Mouse (Mus musculus): ENCODE results near the gene Muc2.

Muc2 gene

DNA sequence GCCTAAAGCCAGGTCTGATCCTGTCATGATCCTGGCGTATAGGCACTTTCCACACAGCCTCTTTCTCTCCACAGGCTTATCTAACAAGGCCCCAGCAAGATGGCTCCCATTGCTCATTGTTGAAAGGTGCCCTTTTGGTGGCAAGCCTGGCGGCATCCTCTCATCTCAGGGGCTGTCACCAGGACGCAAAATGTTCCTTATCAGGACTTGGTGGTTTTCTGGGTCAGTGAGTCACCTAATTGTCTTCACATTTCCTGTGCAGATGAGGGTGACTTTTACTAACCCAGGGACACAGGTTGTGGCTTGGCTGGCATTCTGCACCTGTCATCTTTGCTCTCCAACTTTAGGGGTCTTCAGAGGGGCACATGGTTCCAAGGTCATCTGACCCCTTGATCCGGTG, 68.2 kb downstream of the Muc2 start:
- DNase-seq (ENCODE audit: low read depth in 2 of 2, low spot score in 2 of 2) = no peak

DNA sequence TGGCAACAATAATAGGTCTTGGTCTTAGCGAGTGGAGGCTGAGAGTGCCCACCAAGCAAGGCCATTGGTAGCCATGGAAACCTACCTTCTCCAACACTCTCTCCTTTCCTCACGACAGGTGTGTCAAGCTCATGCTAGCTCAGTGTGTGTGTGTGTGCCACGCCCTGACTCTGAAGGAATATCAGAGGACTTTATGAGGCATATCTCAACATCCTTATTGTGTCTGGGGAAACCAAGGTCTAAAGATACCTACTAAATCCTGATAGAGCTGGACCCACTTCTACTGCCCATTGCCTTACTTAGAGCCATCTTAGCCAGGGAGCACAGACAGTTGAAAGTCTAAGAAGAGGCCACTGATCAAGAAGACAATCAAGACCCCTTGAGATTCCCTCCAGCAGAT, 80.4 kb downstream of the Muc2 start:
- no peak for DNase-seq (ENCODE audit: low read depth in 2 of 2, low spot score in 2 of 2)

DNA sequence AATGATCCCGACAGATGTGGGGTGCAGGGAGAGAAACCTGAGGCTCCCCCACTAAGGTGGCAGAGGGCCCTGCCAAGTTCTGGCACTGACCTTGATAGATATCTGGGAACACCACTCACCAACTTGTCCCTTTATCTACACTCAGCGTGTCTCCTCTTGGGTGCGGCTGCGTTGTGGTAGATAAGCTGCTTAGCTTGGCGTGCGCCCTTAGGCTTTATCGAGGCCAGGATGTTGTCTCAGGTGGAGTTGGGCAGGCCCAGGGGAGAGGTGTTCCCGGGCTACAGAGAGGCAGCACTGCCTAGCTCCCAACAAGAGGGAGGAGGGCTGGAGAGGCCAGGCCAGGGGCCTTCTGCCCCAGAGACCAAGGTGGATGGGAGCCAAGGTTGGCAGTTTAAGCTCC, 80.8 kb downstream of the Muc2 start:
- no peak for DNase-seq (ENCODE audit: low read depth in 2 of 2, low spot score in 2 of 2)

DNA sequence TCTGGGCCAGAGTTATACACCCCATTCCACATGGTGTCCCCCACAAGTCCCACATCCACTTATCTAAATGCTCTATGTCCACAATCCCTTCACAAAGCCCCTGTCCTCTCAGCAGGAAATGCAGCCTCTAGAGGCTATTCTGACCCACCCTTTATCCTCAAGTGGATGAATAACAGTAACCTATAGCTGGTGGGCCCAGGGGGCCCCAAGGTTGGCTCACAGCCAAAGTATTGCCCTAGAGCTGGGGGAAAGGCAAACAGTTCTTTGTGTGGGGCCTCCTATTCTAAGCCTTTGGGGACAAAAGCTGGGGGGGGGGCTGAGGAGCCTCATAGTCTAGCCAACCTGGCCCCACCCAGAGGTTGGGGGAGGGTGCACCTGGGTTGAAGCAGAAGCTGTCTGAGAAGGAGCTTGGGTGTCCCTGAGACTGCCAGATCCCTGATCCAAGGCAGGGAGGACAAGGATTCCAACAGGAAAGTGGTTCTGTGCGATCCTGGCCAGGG, 82.0 kb downstream of the Muc2 start:
- DNase-seq (ENCODE audit: low read depth in 2 of 2, low spot score in 2 of 2) = no peak

DNA sequence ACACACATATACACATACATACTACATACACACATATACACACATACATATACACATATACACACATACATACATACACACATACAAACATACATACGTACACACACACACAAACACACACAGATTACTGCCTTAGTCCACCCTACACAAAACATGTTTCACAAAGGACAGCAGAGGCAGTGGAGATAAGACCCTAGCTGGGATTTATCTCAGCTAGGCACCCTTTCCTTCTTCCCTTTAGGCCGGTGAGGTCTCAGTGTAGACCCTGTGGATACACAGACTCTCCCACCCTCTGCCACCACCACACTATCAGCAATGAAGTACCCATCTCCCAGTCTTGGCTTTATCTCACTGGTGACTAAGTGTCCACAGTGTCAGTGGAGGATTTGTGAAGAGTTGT, 84.7 kb downstream of the Muc2 start:
- DNase-seq (ENCODE audit: low read depth in 2 of 2, low spot score in 2 of 2) = no peak

DNA sequence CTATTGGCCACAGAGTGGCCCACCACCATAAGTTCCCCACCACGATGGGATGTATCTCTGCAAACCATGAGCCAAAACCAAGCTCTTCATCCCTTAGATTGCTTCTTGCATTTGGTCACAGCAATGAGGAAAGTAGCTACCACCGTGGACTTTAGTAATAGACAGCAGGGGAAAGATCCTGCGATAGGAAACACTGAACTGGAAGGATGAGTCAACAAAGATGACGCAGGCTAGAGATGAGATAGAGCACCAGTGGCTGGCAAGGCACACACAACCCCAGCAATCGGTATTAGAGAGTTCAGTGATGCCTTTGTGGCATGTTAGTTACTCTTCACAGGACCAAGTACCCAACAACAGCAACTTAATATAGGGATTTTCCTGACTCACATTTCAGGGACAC, 86.1 kb downstream of the Muc2 start:
- no peak for DNase-seq (ENCODE audit: low read depth in 2 of 2, low spot score in 2 of 2)

DNA sequence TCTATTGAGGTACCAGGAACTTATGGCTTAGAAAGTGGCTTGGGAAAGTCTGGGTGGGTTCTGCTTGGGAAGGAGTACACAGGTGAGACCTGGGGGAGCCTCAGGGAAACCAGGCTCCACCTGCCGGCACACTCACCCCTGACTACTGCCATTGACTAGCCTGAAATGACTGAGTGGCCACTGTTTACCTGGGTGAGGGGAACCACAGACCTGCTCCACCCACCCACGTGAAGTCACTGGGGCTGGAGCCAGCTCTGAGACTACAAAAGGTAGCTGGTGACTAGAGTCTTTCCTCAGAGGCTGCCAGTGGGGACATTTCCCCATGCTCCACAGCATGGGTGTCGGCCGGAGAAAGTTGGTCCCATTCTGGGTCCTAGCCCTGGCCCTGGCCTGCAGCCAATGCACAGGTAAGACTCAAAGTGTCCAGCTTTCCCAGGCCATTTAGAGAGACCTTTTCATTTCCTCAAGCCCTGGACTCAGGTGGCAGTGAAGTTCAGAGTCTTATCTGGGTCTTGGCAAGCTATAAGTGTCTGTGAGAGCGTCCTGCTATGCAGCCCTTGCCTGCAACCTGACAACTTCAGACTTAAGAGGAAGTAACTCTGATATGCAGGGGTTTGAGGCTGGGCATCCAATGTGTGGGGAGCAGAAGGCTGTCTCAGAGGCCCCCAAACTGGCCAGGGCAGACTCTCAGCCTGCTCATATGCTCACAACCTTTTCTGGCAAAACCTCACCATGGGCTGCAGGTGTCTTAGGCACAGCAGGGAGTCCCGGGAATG, 98.7 kb downstream of the Muc2 start, which contains the start of gene Muc5ac:
Muc5ac (plus strand) TSS at position 296 of the 776 bp plus-strand sequence.
- DNase-seq (ENCODE audit: low read depth in 2 of 2, low spot score in 2 of 2) = no peak

DNA sequence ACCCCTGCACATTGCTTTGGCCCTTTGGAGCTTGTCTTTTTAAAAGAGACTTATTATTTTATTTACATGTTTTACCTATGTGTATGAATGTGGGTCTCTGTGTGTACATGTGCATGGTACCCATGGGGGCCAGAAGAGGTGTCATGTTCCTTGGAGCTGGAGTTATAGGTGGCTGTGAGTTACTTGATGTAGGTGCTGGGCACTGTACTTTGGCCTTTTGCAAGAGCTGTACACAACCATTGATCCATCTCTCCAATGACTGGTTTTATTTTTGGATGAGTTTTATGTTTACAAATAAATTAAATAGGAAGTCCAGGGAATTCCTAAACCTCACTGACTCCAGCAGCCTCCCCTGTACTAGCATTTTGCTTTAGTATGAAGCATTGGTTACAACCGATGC, 104.1 kb downstream of the Muc2 start:
- no peak for DNase-seq (ENCODE audit: low read depth in 2 of 2, low spot score in 2 of 2)

DNA sequence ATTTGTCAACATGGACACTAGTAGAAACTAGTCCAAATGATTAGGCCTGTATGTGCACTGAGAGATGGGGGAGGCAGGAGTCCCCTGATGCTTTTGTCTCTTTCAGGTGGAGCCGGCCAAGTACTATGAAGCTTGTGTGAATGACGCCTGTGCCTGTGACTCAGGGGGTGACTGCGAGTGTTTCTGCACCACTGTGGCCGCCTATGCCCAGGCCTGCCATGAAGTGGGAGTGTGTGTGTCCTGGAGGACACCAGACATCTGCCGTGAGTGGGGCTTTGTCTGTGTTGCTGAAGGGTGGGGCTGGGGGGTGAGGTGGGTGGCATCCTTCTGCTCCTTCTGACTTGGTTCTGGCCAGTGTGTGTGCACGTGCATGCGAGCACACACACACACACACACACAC, 113.1 kb downstream of the Muc2 start:
- no peak for DNase-seq (ENCODE audit: low read depth in 2 of 2, low spot score in 2 of 2)
